Mouse (Mus musculus): Measurements from ENCODE around the gene Pax3. TPM values are rescaled to one million over a fixed set of nuclear protein-coding genes. Genes with fewer than 3 reads are reported as not detected.
A peak's percentile ranks its signal among the peaks of the same experiment; 100 is the strongest.

Pax3 gene
- polyA plus RNA-seq, 1 experiment = not detected

DNA sequence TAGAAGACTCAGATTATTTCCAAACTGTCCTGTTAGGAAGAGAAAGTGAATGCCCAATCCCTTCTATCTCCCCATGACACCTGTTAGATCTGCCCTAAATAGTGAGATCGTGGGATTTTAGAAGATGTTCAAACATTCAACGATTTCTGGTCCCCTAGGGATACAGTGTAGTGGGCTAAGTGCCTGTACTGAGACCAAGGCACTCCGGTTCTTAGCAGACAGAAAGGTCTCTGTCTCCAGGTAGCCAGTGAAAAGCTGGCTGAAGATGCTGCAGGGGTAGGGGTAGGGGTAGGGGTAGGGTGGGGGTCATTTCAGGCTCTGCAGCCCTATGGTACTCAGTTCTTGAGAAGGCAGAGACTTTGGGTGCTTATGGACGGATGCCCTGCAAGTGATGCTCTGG lies 7.4 kb upstream of the Pax3 start:
- H3K4me3 ChIP-seq (ENCODE audit: low read depth, low read length) = no peak overlapping the region

DNA sequence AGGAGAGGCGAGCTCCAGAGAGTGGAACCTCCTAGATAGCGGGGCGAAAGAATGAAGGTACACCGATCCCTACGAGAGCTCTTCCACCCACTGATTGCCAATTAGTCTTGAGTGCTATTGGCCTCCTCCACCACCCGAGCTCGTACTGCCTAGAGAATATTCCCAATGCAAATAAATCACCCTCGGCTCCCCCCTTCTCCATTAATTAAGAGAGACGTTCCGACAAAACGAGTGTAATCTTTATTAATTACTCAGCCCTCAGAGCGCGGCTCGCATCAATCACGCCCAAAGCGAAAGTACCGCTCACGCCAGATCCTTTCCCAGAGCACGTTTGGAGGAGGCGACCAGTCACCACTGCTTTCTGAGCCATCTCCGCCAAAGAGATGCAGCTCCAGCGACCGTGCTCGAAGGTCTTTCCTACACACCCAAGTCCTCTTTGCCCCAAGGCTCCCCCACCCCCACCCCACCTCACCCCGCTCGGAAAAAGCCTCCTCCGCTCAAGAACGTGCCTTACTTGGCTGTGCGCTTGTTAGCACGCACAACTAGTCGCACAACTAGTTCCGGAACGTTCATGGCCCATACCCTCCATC lies 6.8 kb upstream of the Pax3 start:
- Histone ChIP-seq H3K4me3 (ENCODE audit: low read depth, low read length) (peak overlapping the region; percentile 53), H3K27me3 (ENCODE audit: control insufficient read depth, insufficient read depth, low read length) (peaks cover 82% of the 10 kb centered on the region), H3K4me1 (ENCODE audit: control insufficient read depth, insufficient read depth, insufficient read length, low read length) (0 out of 2 replicates have a peak, but pooled peaks cover 3% of the 10 kb centered on the region), H3K36me3 (ENCODE audit: control insufficient read depth, insufficient read depth, low read length) (no peaks in the 10 kb centered on the region), H3K27ac (ENCODE audit: insufficient read depth, low read depth, low read length) (no peak overlapping the region)
- no peak for TF ChIP-seq CTCF (IDR thresholded peaks at IDR 0.05; ENCODE audit: extremely low read depth, insufficient read length, insufficient replicate concordance, low read depth, low read length)
- TF ChIP-seq POLR2A (IDR thresholded peaks at IDR 0.05; ENCODE audit: low read depth, low read length) = no peak
- WGBS = 2% methylated on average over 33 of the region's 33 CpGs

More for the DNA sequence above, 7.4 kb upstream of the Pax3 start:
- 23% methylated on average over 4 of the region's 4 CpGs for WGBS
- TF ChIP-seq POLR2A (IDR thresholded peaks at IDR 0.05; ENCODE audit: low read depth, low read length) (no peak), CTCF (IDR thresholded peaks at IDR 0.05; ENCODE audit: extremely low read depth, insufficient read length, insufficient replicate concordance, low read depth, low read length) (no peak)
- Histone ChIP-seq H3K36me3 (ENCODE audit: control insufficient read depth, insufficient read depth, low read length) (no peaks in the 10 kb centered on the region), H3K4me1 (ENCODE audit: control insufficient read depth, insufficient read depth, insufficient read length, low read length) (0 out of 2 replicates have a peak, but pooled peaks cover 3% of the 10 kb centered on the region), H3K27me3 (ENCODE audit: control insufficient read depth, insufficient read depth, low read length) (peaks cover 82% of the 10 kb centered on the region), H3K27ac (ENCODE audit: insufficient read depth, low read depth, low read length) (no peak overlapping the region)

DNA sequence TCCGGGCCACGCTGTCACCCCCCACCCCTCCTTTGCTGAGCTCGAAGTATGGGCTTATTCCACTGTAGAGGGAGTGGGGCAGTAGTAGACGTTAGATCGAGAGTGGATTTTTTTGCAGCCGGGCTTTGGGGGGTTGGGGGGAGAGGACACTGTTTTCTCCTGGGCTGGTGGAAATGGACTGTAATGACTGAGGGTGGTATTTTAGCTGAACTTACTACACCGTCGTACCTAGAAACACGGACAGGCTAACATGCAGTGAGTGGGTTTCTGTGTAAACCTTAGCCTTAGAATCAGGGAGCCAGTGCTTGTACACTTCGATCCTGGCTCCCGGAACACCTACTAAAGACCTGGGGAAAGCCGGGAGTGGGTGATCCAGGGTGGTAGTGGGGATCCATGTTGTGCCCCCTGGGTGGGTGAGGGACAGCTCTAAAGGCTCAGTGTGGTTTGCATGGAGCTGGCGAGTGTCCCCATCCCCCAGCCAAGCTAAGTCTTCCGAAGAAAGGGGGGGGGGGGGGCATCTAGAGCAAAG lies 6.2 kb upstream of the Pax3 start:
- Histone ChIP-seq H3K27me3 (ENCODE audit: control insufficient read depth, insufficient read depth, low read length) (peaks cover 82% of the 10 kb centered on the region), H3K36me3 (ENCODE audit: control insufficient read depth, insufficient read depth, low read length) (no peaks in the 10 kb centered on the region), H3K4me3 (ENCODE audit: low read depth, low read length) (peak overlapping the region; percentile 53), H3K4me1 (ENCODE audit: control insufficient read depth, insufficient read depth, insufficient read length, low read length) (0 out of 2 replicates have a peak, but pooled peaks cover 3% of the 10 kb centered on the region), H3K27ac (ENCODE audit: insufficient read depth, low read depth, low read length) (no peak overlapping the region)
- TF ChIP-seq CTCF (IDR thresholded peaks at IDR 0.05; ENCODE audit: extremely low read depth, insufficient read length, insufficient replicate concordance, low read depth, low read length) = no peak
- TF ChIP-seq POLR2A (IDR thresholded peaks at IDR 0.05; ENCODE audit: low read depth, low read length) = no peak
- WGBS = 5% methylated on average over 14 of the region's 14 CpGs

DNA sequence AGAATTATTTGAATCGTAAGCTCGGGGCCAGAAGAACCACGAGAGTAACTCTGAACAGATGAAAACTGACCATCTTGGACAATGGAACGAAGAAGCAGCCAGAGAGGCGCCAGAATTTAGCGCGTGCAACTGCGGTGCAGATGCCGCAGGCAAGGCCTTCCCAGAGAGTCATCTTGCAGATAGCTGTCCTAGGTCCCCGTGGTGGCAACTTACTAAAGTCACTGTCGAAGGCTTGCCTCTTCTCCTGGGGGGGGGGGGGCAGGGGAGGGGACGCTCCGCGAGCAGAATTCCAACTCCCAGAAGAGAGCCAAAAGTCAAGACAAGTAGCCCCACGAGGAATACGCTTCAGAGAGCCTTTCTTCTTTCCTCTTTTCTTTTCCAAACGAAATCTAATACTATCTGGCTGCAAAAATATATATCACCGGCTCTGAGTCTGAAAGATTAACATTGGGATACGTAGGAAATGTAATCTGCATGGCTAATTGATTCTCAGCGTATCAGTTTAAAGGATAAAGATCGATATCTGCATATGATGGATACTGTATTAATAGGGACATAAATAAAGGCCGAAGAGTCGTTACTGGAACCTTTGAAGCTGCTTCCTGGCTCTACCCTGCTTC lies 5.6 kb upstream of the Pax3 start:
- Histone ChIP-seq H3K4me1 (ENCODE audit: control insufficient read depth, insufficient read depth, insufficient read length, low read length) (0 out of 2 replicates have a peak, but pooled peaks cover 3% of the 10 kb centered on the region), H3K27ac (ENCODE audit: insufficient read depth, low read depth, low read length) (no peak overlapping the region), H3K4me3 (ENCODE audit: low read depth, low read length) (no peak overlapping the region), H3K27me3 (ENCODE audit: control insufficient read depth, insufficient read depth, low read length) (peaks cover 87% of the 10 kb centered on the region), H3K36me3 (ENCODE audit: control insufficient read depth, insufficient read depth, low read length) (no peaks in the 10 kb centered on the region)
- TF ChIP-seq POLR2A (IDR thresholded peaks at IDR 0.05; ENCODE audit: low read depth, low read length) = no peak
- TF ChIP-seq CTCF (IDR thresholded peaks at IDR 0.05; ENCODE audit: extremely low read depth, insufficient read length, insufficient replicate concordance, low read depth, low read length) = no peak
- WGBS = 9% methylated on average over 23 of the region's 23 CpGs

DNA sequence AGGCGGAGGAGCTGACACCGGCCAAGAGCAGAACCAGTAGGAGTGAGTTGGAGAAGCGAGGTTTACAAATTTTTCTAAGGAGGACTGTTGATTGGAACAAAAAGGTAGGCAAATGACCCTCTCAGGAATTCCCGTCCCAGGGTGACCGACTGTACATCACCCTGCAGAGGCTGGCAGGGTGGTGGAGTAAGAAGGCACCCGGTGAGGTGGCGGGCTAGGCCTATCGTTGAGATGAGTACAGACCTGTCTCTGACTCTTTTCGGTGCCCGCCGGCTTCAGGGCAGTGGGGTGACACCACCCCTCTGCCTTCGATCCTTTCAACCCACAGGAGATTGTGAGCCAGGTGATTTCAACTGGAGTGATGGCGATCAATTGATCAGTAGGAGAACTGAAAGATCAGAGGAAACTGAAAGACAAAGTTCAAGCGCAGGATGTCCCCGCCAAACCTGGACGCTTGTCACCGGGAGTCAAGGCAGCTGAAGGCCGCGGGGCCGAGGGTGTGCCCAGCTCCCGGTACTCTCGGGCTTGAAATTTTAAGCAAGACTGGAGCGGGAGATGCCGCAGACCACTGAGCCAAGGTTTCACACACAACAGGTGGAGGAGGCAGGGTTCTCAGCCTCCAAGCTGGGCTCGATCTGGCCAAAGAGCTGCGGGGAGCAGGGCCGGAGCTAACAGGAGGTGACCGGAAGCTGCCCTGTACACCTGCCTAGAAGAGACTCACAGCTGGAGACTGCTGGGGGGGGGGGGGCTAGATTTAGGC lies 4.5 kb upstream of the Pax3 start:
- no peak for TF ChIP-seq CTCF (IDR thresholded peaks at IDR 0.05; ENCODE audit: extremely low read depth, insufficient read length, insufficient replicate concordance, low read depth, low read length)
- TF ChIP-seq POLR2A (IDR thresholded peaks at IDR 0.05; ENCODE audit: low read depth, low read length) = no peak
- Histone ChIP-seq H3K27me3 (ENCODE audit: control insufficient read depth, insufficient read depth, low read length) (peaks cover 89% of the 10 kb centered on the region), H3K4me1 (ENCODE audit: control insufficient read depth, insufficient read depth, insufficient read length, low read length) (peaks cover 10% of the 10 kb centered on the region), H3K36me3 (ENCODE audit: control insufficient read depth, insufficient read depth, low read length) (no peaks in the 10 kb centered on the region), H3K27ac (ENCODE audit: insufficient read depth, low read depth, low read length) (no peak overlapping the region), H3K4me3 (ENCODE audit: low read depth, low read length) (no peak overlapping the region)
- 4% methylated on average over 28 of the region's 28 CpGs for WGBS

DNA sequence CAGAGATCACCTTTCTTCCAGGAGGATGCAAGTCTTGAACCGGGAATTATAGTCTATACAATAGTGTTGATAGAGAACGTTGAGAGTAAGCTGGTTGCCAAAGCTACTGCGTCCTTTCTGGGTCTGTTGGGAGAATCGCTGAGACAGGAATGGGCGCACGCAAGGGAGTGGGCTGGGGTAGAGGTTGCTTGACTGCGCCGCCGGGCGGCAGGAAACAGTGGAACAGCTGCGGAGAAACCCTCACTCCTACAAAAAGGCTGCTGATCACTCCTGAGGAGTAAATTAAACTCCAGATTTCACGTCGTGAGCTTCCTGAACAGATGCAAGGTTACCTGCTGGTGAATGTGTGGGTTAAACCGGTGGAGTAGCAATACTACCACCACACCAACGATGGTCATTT lies 3.3 kb upstream of the Pax3 start:
- Histone ChIP-seq H3K27me3 (ENCODE audit: control insufficient read depth, insufficient read depth, low read length) (peaks cover 93% of the 10 kb centered on the region), H3K4me1 (ENCODE audit: control insufficient read depth, insufficient read depth, insufficient read length, low read length) (peaks cover 13% of the 10 kb centered on the region), H3K27ac (ENCODE audit: insufficient read depth, low read depth, low read length) (no peak overlapping the region), H3K36me3 (ENCODE audit: control insufficient read depth, insufficient read depth, low read length) (no peaks in the 10 kb centered on the region), H3K4me3 (ENCODE audit: low read depth, low read length) (no peak overlapping the region)
- WGBS = 4% methylated on average over 15 of the region's 15 CpGs
- TF ChIP-seq POLR2A (IDR thresholded peaks at IDR 0.05; ENCODE audit: low read depth, low read length) = no peak

DNA sequence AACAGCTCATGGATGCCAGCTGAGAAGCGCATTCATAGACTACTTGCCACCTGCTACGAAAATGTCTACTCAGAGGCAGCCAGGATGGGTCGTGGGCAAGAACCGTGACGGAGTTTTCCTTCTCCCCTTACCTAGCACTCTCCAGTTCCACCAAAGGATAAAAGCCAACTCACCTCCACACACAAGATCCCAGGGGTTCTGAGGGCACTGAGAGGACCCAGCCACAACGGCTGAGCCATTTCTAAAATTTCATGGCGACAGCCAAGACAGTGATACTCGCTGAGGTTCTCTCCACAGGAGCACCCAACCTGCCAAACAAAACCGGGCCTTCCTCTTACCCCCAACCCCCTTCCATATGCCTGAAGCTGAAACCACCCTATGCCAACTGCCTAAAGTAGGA lies 2.3 kb upstream of the Pax3 start:
- no peaks in the 10 kb centered on the region for H3K36me3 ChIP-seq (ENCODE audit: control insufficient read depth, insufficient read depth, low read length)
- H3K27ac ChIP-seq (ENCODE audit: insufficient read depth, low read depth, low read length) = no peak overlapping the region
- peaks cover 93% of the 10 kb centered on the region for H3K27me3 ChIP-seq (ENCODE audit: control insufficient read depth, insufficient read depth, low read length)
- no peak overlapping the region for H3K4me3 ChIP-seq (ENCODE audit: low read depth, low read length)
- TF ChIP-seq POLR2A (IDR thresholded peaks at IDR 0.05; ENCODE audit: low read depth, low read length) = no peak
- TF ChIP-seq CTCF (IDR thresholded peaks at IDR 0.05; ENCODE audit: extremely low read depth, insufficient read length, insufficient replicate concordance, low read depth, low read length) = no peak
- WGBS = 7% methylated on average over 9 of the region's 9 CpGs
- peaks cover 13% of the 10 kb centered on the region for H3K4me1 ChIP-seq (ENCODE audit: control insufficient read depth, insufficient read depth, insufficient read length, low read length)
